Mouse (Mus musculus) brain, embryonic 14.5 days (tissue): ENCODE results near the gene Adamtsl3.

Experiments used
- CTCF ChIP-seq: fragments of 200-500 bp; IDR thresholded peaks from 2 replicates; pipeline ENCODE4 v1.5.1; 2012; ENCODE audit warnings: inconsistent platforms, mild to moderate bottlenecking, moderate library complexity, borderline replicate concordance; ENCODE audit not compliant: insufficient read depth, insufficient read length; ENCODE audit errors: extremely low read depth
- POLR2A ChIP-seq: fragments of 200-500 bp; IDR thresholded peaks from 2 replicates; pipeline ENCODE4 v1.6.1; 2012; ENCODE audit warnings: mild to moderate bottlenecking, inconsistent platforms, borderline replicate concordance; ENCODE audit not compliant: poor library complexity, insufficient read depth, insufficient read length, severe bottlenecking; ENCODE audit errors: extremely low read depth

GRCm38 (mm10) chr7:82485344-82485954 lies 150.0 kb downstream of the Adamtsl3 start:
- TF ChIP-seq POLR2A (no peak), CTCF (no peak)
